Mouse (Mus musculus): ENCODE results near the gene Men1. TPM values are rescaled to one million over a fixed set of nuclear protein-coding genes. Genes with fewer than 3 reads are reported as not detected.

The Men1 gene
- total RNA-seq (2012; rRNA removed) (42.9 and 43.0 TPM in 2 replicates), total RNA-seq (2014; rRNA removed) (23.5 and 24.9 TPM in 2 replicates), polyA plus RNA-seq (2012; ENCODE audit: insufficient read length, low read depth) (50.7 and 67.8 TPM in 2 replicates)

DNA sequence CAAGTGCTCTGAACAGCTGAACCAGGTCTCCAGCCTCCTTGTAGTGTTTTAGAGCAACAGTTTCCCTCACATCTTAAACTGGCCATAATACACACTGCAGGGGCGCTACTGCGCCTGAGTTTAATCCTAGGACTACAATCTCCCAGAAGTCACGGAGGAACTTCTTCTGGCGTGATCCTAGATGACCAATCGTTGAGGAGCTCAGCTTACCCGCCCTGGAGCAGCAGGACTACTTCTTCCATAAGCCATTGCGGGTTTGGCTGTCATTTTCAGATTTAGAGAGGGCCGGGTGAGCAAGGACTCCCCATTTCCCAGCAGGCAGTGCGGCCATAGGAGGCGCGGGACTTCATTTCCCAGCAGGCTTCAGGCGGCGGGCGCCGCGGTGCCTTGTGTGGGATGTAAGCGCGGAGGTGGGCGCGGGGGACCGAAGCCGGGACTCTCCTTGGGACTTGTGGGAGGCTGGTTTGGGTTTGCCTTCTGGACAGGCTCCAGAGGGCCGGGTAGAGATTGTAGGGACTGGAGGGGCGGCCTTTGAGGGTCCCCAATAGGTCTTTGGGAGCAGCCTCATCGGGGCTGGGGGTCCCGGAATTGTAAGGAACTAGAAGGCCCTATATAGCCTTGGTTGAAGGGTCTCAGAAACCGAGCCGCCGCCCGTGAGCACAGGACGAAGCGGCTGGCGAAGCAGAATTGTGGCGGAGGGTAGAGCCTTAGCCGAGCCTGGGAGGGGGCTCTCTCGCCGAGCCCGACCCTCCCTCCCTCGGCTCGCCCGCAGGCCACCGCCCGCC lies at the start of gene Men1:
Gene Men1 (plus strand): TSS at position 307 of the 785 bp plus-strand sequence.
- dilution Hi-C loops (cut with MboI; ENCODE audit: extremely low pct_ligation_motif_present, extremely low pct_unique_long_range_greater_than_20kb, low sequenced_read_pairs) (no loop called here), in situ Hi-C loops (cut with MboI; ENCODE audit: low pct_ligation_motif_present, low pct_unique_long_range_greater_than_20kb, low sequenced_read_pairs) (no loop called here)
- no peak for TF ChIP-seq UBTF (IDR thresholded peaks at IDR 0.05; ENCODE audit: low read depth, low read length)
- peak; percentile 56; the same call in 1 of the 2 replicates for TF ChIP-seq TCF12 (IDR thresholded peaks at IDR 0.05; ENCODE audit: low read depth, low read length)
- TF ChIP-seq ZKSCAN1 (IDR thresholded peaks at IDR 0.05; ENCODE audit: borderline replicate concordance, low read depth, low read length) = no peak
- no peak for TF ChIP-seq USF2 (conservative IDR thresholded peaks at IDR 0.05; ENCODE audit: low read depth, low read length)
- TF ChIP-seq JUN (IDR thresholded peaks at IDR 0.05; ENCODE audit: insufficient read depth, low read depth, low read length) = no peak
- TF ChIP-seq ZNF384 (IDR thresholded peaks at IDR 0.05; ENCODE audit: low read depth, low read length) = no peak
- TF ChIP-seq MYC (IDR thresholded peaks at IDR 0.05; ENCODE audit: low read depth, low read length) = no peak; the same call in 1 of the 2 replicates
- TF ChIP-seq KAT2A (IDR thresholded peaks at IDR 0.05; ENCODE audit: insufficient replicate concordance, low read length) = peak; percentile 93; the same call in 1 of the 2 replicates
- peak; percentile 68 for TF ChIP-seq NELFE (IDR thresholded peaks at IDR 0.05; ENCODE audit: low read depth, low read length)
- no peak for TF ChIP-seq ETS1 (conservative IDR thresholded peaks at IDR 0.05; ENCODE audit: low read depth, low read length)
- TF ChIP-seq EP300 (IDR thresholded peaks at IDR 0.05; ENCODE audit: low read length) = no peak
- peak; percentile 61; the same call in 1 of the 2 replicates for TF ChIP-seq MEF2A (IDR thresholded peaks at IDR 0.05; ENCODE audit: borderline replicate concordance, low read depth, low read length)
- TF ChIP-seq CTCF (conservative IDR thresholded peaks at IDR 0.05 in 1 of 2, IDR thresholded peaks at IDR 0.05 in 1 of 2; ENCODE audit: low read depth in 2 of 2, low read length in 2 of 2) = peak in 1 of 2 experiments; percentile 38; a peak in 2 of 4 replicates
- TF ChIP-seq USF1 (IDR thresholded peaks at IDR 0.05; ENCODE audit: low read depth, low read length) = no peak
- TF ChIP-seq HCFC1 (IDR thresholded peaks at IDR 0.05; ENCODE audit: low read depth, low read length) = peak; percentile 97
- no peak; the same call in 1 of the 2 replicates for TF ChIP-seq POLR2AphosphoS2 (IDR thresholded peaks at IDR 0.05; ENCODE audit: low read depth, low read length)
- peak; percentile 73 for TF ChIP-seq ELF1 (IDR thresholded peaks at IDR 0.05; ENCODE audit: low read depth, low read length)
- peak; percentile 67 for TF ChIP-seq POLR2A (IDR thresholded peaks at IDR 0.05; ENCODE audit: low read depth, low read length)
- no peak for TF ChIP-seq IRF4 (IDR thresholded peaks at IDR 0.05; ENCODE audit: low read depth, low read length)
- TF ChIP-seq NRF1 (IDR thresholded peaks at IDR 0.05; ENCODE audit: low read depth, low read length) = peak; percentile 59
- TF ChIP-seq TBP (conservative IDR thresholded peaks at IDR 0.05; ENCODE audit: low read depth, low read length) = peak; percentile 78; the same call in 1 of the 2 replicates
- TF ChIP-seq JUND (conservative IDR thresholded peaks at IDR 0.05; ENCODE audit: low read depth, low read length) = no peak
- TF ChIP-seq CHD2 (IDR thresholded peaks at IDR 0.05; ENCODE audit: low read length) = peak; percentile 43; the same call in 1 of the 2 replicates
- peak; percentile 27; the same call in 1 of the 2 replicates for TF ChIP-seq GABPA (IDR thresholded peaks at IDR 0.05; ENCODE audit: insufficient replicate concordance, low read depth, low read length)
- peak; percentile 16; the same call in 1 of the 2 replicates for TF ChIP-seq CHD1 (IDR thresholded peaks at IDR 0.05; ENCODE audit: low read depth, low read length)
- peak; percentile 84; the same call in 1 of the 2 replicates for TF ChIP-seq E2F4 (IDR thresholded peaks at IDR 0.05; ENCODE audit: insufficient replicate concordance, low read depth, low read length)
- TF ChIP-seq PAX5 (IDR thresholded peaks at IDR 0.05; ENCODE audit: low read length) = no peak
- TF ChIP-seq MXI1 (IDR thresholded peaks at IDR 0.05; ENCODE audit: low read depth, low read length) = 0 out of 2 replicates have a peak, but pooled peaks have one; percentile 66
- TF ChIP-seq SIN3A (IDR thresholded peaks at IDR 0.05; ENCODE audit: low read length) = 0 out of 2 replicates have a peak, but pooled peaks have one; percentile 72
- TF ChIP-seq ZMIZ1 (IDR thresholded peaks at IDR 0.05; ENCODE audit: low read depth, low read length) = peak; percentile 84
- TF ChIP-seq ZC3H11A (IDR thresholded peaks at IDR 0.05; ENCODE audit: low read depth, low read length) = no peak
- TF ChIP-seq MAZ (IDR thresholded peaks at IDR 0.05; ENCODE audit: low read depth, low read length) = peak; percentile 79; the same call in 1 of the 2 replicates
- no peak for TF ChIP-seq SMC3 (IDR thresholded peaks at IDR 0.05; ENCODE audit: low read depth, low read length)
- no peak for TF ChIP-seq RCOR1 (conservative IDR thresholded peaks at IDR 0.05; ENCODE audit: low read depth, low read length)
- H3K9me3 ChIP-seq (replicated peaks; ENCODE audit: low read length) = no peaks in the 10 kb centered on the region
- no peaks in the 10 kb centered on the region for H3K27me3 ChIP-seq (replicated peaks)
- peak; percentile 96 for DNase-seq (ENCODE audit: extremely low read depth)
- peak within 1 kb of the TSS; percentile 85 for H3K4me2 ChIP-seq (ENCODE audit: insufficient read depth, low read depth, poor library complexity, severe bottlenecking)
- H3K9ac ChIP-seq (ENCODE audit: insufficient read depth, low read depth) = peak within 1 kb of the TSS; percentile 76
- peaks cover 35 to 68% of the 10 kb centered on the region in 2 experiments for H3K4me1 ChIP-seq (ENCODE audit: control insufficient read depth in 1 of 2, insufficient read depth in 2 of 2)
- H3K36me3 ChIP-seq (replicated peaks in 1 of 2; ENCODE audit: control insufficient read depth in 1 of 2, insufficient read depth in 1 of 2, low read length in 1 of 2) = peaks cover 27 to 32% of the 10 kb centered on the region in 2 experiments
- H3K79me2 ChIP-seq (replicated peaks; ENCODE audit: control insufficient read depth, extremely low read depth, insufficient read depth, poor library complexity, severe bottlenecking) = peaks cover 22% of the 10 kb centered on the region
- H3K4me3 ChIP-seq (replicated peaks in 1 of 3; ENCODE audit: low read depth in 2 of 3, low read length in 2 of 3, poor library complexity in 1 of 3) = peak within 1 kb of the TSS; percentile 78 to 87 (median 79)
- peak within 1 kb of the TSS; percentile 40; the same call in 1 of the 2 replicates for H3K27ac ChIP-seq (ENCODE audit: insufficient read depth, low read depth)
